Mouse (Mus musculus) heart, embryonic 10.5 days (tissue): ENCODE data around the gene Cyp1a1. TPM values are rescaled to one million over a fixed set of nuclear protein-coding genes. Genes with fewer than 3 reads are reported as not detected.

Experiments used
- DNase-seq: peaks from one replicate; pipeline ENCODE4 v3.0.0-alpha.2; 2017; ENCODE audit warnings: low spot score
- H3K27ac ChIP-seq: fragments of 300-500 bp; sonication (generic); 2 replicates; pipeline ENCODE4 v1.5.1; 2016; ENCODE audit warnings: mild to moderate bottlenecking
- H3K27me3 ChIP-seq: fragments of 300-500 bp; sonication (generic); 2 replicates; pipeline ENCODE4 v1.6.1; 2016; ENCODE audit warnings: mild to moderate bottlenecking; ENCODE audit not compliant: poor library complexity, insufficient read depth, severe bottlenecking
- H3K36me3 ChIP-seq: fragments of 300-500 bp; sonication (generic); 2 replicates; pipeline ENCODE4 v1.6.1; 2016; ENCODE audit warnings: mild to moderate bottlenecking, moderate library complexity
- H3K4me1 ChIP-seq: fragments of 300-500 bp; sonication (generic); 2 replicates; pipeline ENCODE4 v1.6.1; 2016; ENCODE audit warnings: mild to moderate bottlenecking
- H3K4me3 ChIP-seq: fragments of 300-500 bp; sonication (generic); 2 replicates; pipeline ENCODE4 v1.5.1; 2016; ENCODE audit warnings: mild to moderate bottlenecking, moderate library complexity
- H3K9me3 ChIP-seq: fragments of 300-500 bp; sonication (generic); 2 replicates; pipeline ENCODE4 v1.6.1; 2016; ENCODE audit warnings: mild to moderate bottlenecking, moderate library complexity
- WGBS: fragments of 180-500 bp; shearing (Covaris S2); methylation state at CpG from one replicate; pipeline ENCODE4 v1.1.7; 2016; 5-methylcytosine and 5-hydroxymethylcytosine counted together
- polyA plus RNA-seq: library from polyadenylated mRNA; unstranded; fragments of >200 nt; fragmentation: Nextera tagmentation; extraction: Ambion mirVana; gene quantifications from 2 replicates; pipeline ENCODE4 v1.2.1, GENCODE M21; 2016

Cyp1a1 gene
- polyA plus RNA-seq, 1 experiment from 2014 or later, result not detected

GRCm38 (mm10) chr9:57647286-57648108 lies 40.2 kb upstream of the Cyp1a1 start:
- H3K4me1 ChIP-seq, result peaks cover 41% of the 10 kb centered on the region
- no peaks in the 10 kb centered on the region for H3K27me3 ChIP-seq
- no peak overlapping the region for H3K27ac ChIP-seq
- no peak for DNase-seq
- H3K36me3 ChIP-seq, result no peaks in the 10 kb centered on the region
- H3K4me3 ChIP-seq, result no peak overlapping the region
- 58% methylated on average over 4 of the region's 4 CpGs for WGBS
- no peaks in the 10 kb centered on the region for H3K9me3 ChIP-seq

DNA sequence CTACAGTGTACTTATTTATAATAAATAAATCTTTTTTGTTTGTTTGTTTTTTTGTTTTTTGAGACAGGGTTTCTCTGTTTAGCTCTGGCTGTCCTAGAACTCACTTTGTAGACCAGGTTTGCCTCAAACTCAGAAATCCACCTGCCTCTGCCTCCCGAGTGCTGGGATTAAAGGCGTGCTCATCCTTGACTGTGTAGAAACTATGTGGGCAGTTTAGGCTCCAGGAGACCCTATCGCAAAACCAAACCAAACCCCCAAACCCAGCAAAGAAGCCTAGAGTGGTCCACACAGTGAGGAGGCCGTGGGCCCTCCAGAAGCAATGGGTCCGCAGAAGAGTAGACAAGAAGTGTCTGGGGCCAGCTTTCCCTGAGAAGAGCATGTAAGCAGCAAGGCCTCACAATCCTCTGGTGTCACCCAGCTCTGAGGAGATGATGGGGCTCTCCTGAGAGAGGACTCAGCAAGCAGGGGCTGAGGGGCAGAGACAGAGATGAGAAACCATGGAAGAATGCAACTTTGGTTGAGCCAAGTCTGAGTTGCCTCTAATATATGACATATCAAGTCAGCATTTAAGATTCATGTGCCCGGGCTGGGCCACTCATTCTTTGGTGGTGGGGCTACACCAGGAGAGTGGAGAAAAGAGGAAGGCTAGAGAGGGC lies 37.5 kb upstream of the Cyp1a1 start:
- H3K9me3 ChIP-seq, result no peaks in the 10 kb centered on the region
- 89% methylated on average over 6 of the region's 6 CpGs for WGBS
- H3K27me3 ChIP-seq, result peaks cover 25% of the 10 kb centered on the region
- H3K36me3 ChIP-seq, result no peaks in the 10 kb centered on the region
- DNase-seq, result no peak
- H3K4me1 ChIP-seq, result peaks cover 29% of the 10 kb centered on the region
- H3K27ac ChIP-seq, result no peak overlapping the region
- H3K4me3 ChIP-seq, result no peak overlapping the region

DNA sequence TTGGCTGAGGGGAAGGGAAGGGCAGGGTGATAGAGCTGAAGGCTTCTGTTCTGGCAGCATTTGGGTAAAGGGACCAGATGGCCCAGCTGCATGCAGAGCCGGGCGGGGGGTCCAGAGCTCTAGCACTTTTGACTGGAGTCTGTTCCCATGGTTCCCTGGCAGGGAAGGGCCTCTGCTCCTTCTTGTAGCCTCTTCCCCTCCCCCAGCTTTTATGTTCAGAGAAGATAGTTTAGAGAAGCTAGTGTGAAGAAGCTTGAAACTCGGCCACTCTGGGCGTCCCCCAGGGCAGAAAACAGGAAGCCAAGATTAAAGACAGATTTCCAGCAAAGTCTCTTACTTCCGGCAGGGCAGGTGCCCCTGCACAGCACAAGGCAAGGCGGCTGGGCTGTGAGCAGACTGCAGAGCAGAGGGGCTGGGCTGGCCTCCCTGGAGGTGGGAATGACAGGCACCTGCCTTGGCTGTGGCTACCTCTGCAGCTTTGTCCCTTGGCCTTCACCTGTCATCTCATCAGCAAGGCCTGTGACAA lies 36.9 kb upstream of the Cyp1a1 start:
- Histone ChIP-seq H3K4me1 (peaks cover 24% of the 10 kb centered on the region), H3K27me3 (peaks cover 25% of the 10 kb centered on the region), H3K36me3 (no peaks in the 10 kb centered on the region), H3K9me3 (no peaks in the 10 kb centered on the region), H3K4me3 (no peak overlapping the region), H3K27ac (no peak overlapping the region)
- 24% methylated on average over 6 of the region's 6 CpGs for WGBS
- no peak for DNase-seq

- no peak for DNase-seq
- no peaks in the 10 kb centered on the region for H3K9me3 ChIP-seq
- no peak overlapping the region for H3K27ac ChIP-seq
- 80% methylated on average over 9 of the region's 9 CpGs for WGBS
- H3K27me3 ChIP-seq, result peaks cover 25% of the 10 kb centered on the region
- H3K4me3 ChIP-seq, result no peak overlapping the region
- peaks cover 26% of the 10 kb centered on the region for H3K4me1 ChIP-seq
- H3K36me3 ChIP-seq, result no peaks in the 10 kb centered on the region
These were observed 35.4 kb upstream of the Cyp1a1 start for GRCm38 (mm10) chr9:57652351-57652750.

GRCm38 (mm10) chr9:57652855-57653254 lies 34.9 kb upstream of the Cyp1a1 start:
- 63% methylated on average over 3 of the region's 3 CpGs for WGBS
- H3K27ac ChIP-seq, result no peak overlapping the region
- no peaks in the 10 kb centered on the region for H3K36me3 ChIP-seq
- H3K27me3 ChIP-seq, result peaks cover 25% of the 10 kb centered on the region
- no peak for DNase-seq
- no peak overlapping the region for H3K4me3 ChIP-seq
- H3K9me3 ChIP-seq, result no peaks in the 10 kb centered on the region
- H3K4me1 ChIP-seq, result peaks cover 26% of the 10 kb centered on the region

- Histone ChIP-seq H3K27ac (no peak within 1 kb of the TSS), H3K4me1 (peaks cover 26% of the 10 kb centered on the region), H3K9me3 (no peaks in the 10 kb centered on the region), H3K4me3 (no peak within 1 kb of the TSS), H3K27me3 (peaks cover 25% of the 10 kb centered on the region), H3K36me3 (no peaks in the 10 kb centered on the region)
- 33% methylated on average over 5 of the region's 5 CpGs for WGBS
- DNase-seq, result no peak
These were observed 34.4 kb upstream of the Cyp1a1 start, which contains the start of gene Csk for GRCm38 (mm10) chr9:57653283-57653682. Gene Csk (minus strand): TSS chr9:57653631.

DNA sequence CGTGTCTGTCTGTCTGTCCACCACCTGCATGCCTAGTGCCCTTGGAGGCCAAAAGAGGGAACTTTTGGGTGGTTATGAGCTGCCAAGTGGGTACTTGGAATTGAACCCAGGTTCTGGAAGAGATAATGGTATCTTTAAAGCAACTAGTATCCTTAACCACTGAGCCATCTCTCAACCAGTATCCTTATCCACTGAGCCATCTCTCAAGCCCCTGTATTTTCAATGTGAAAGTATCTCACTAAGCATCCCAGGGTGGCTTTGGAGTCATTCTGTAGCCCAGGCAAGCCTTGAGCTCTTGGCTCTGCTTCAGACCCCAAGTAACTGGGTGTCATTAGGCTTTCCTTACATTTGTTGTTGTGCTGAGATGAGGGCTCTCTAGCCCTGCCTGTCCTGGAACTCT lies 32.8 kb upstream of the Cyp1a1 start:
- no peaks in the 10 kb centered on the region for H3K9me3 ChIP-seq
- no peak overlapping the region for H3K4me3 ChIP-seq
- WGBS, result 93% methylated on average over 1 of the region's 1 CpGs
- peaks cover 26% of the 10 kb centered on the region for H3K4me1 ChIP-seq
- DNase-seq, result no peak
- no peaks in the 10 kb centered on the region for H3K36me3 ChIP-seq
- peaks cover 25% of the 10 kb centered on the region for H3K27me3 ChIP-seq
- H3K27ac ChIP-seq, result no peak overlapping the region

- peaks cover 26% of the 10 kb centered on the region for H3K4me1 ChIP-seq
- H3K36me3 ChIP-seq, result no peaks in the 10 kb centered on the region
- peak overlapping the region; percentile 77 for H3K27ac ChIP-seq
- H3K4me3 ChIP-seq, result peak overlapping the region; percentile 42; the same call in 1 of the 2 replicates
- H3K27me3 ChIP-seq, result peaks cover 25% of the 10 kb centered on the region
- WGBS, result 3% methylated on average over 11 of the region's 11 CpGs
- DNase-seq, result peak; percentile 96
- H3K9me3 ChIP-seq, result no peaks in the 10 kb centered on the region
These were observed 32.0 kb upstream of the Cyp1a1 start for GRCm38 (mm10) chr9:57655749-57656148.

GRCm38 (mm10) chr9:57656631-57657350 lies 30.9 kb upstream of the Cyp1a1 start:
- Histone ChIP-seq H3K9me3 (no peaks in the 10 kb centered on the region), H3K4me3 (no peak overlapping the region), H3K27ac (no peak overlapping the region), H3K27me3 (peaks cover 25% of the 10 kb centered on the region), H3K4me1 (peaks cover 20% of the 10 kb centered on the region), H3K36me3 (no peaks in the 10 kb centered on the region)
- WGBS, result 82% methylated on average over 19 of the region's 19 CpGs
- DNase-seq, result no peak

DNA sequence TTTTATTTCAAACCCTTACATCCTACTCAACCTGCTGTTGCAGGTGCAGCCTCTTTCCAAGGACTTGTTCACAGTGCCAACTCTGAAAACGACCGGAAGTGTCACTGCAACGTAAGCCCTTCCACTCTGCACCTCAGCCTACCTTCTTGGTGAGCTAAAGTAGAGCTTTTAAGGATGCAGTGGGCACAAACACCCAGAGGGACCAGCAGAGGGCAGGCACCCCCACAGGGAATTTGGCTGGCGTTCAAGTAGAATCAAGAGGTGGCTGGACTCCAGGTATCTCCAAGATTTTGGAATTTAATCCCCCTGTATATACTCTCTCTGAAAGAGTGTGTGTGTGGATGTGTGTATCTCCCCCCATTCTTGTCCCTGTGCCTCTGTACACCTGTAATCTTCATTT lies 29.9 kb upstream of the Cyp1a1 start:
- no peak overlapping the region for H3K27ac ChIP-seq
- peaks cover 18% of the 10 kb centered on the region for H3K4me1 ChIP-seq
- 48% methylated on average over 4 of the region's 4 CpGs for WGBS
- DNase-seq, result no peak
- no peaks in the 10 kb centered on the region for H3K36me3 ChIP-seq
- no peaks in the 10 kb centered on the region for H3K9me3 ChIP-seq
- peaks cover 22% of the 10 kb centered on the region for H3K27me3 ChIP-seq
- H3K4me3 ChIP-seq, result no peak overlapping the region

DNA sequence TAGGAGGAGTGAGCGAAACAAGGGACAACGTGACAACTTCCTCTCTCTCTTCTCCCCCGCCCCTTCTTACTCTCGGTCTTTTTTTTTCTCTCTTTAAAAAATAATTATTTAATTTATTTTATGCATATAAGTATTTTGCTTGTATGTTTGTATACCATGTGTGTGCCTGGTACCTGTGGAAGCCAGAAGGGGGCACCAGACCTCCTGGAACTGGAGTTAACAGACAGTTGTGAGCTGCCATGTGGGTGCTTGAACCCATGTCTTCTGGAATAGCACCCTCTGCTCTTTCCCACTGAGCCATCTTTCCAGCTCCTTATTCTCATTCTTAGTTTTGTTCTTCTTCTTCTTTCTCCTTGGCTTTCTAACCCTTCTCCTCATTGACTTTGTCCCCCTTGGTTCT lies 28.8 kb upstream of the Cyp1a1 start:
- peaks cover 13% of the 10 kb centered on the region for H3K4me1 ChIP-seq
- no peaks in the 10 kb centered on the region for H3K36me3 ChIP-seq
- no peak overlapping the region for H3K4me3 ChIP-seq
- no peak for DNase-seq
- H3K27me3 ChIP-seq, result peaks cover 11% of the 10 kb centered on the region
- no peaks in the 10 kb centered on the region for H3K9me3 ChIP-seq
- 82% methylated on average over 4 of the region's 4 CpGs for WGBS
- no peak overlapping the region for H3K27ac ChIP-seq

GRCm38 (mm10) chr9:57659774-57660173 lies 28.0 kb upstream of the Cyp1a1 start:
- WGBS, result 10% methylated on average over 4 of the region's 4 CpGs
- no peak overlapping the region for H3K4me3 ChIP-seq
- H3K27me3 ChIP-seq, result peaks cover 3% of the 10 kb centered on the region
- peaks cover 7% of the 10 kb centered on the region for H3K4me1 ChIP-seq
- H3K27ac ChIP-seq, result no peak overlapping the region
- no peaks in the 10 kb centered on the region for H3K36me3 ChIP-seq
- peak; percentile 87 for DNase-seq
- no peaks in the 10 kb centered on the region for H3K9me3 ChIP-seq

DNA sequence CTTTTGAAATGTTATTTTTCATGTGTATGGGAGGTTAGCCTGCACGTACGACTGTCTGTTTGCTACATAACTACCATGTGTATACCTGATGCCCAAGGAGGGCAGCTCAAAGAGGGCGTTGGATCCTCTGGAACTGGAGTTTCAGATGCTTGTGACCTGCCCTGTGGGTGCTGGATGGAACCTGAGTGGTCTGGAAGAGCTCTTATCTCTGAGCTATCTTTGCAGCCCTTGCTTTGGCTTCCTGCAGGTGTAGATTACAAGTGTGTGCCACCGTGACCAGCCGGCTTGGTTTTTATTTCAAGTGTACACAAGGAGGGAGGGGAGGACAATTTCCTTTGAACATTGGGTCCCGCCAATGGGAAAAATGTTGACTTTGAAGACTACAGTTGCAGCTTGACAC lies 27.2 kb upstream of the Cyp1a1 start:
- Histone ChIP-seq H3K4me3 (no peak overlapping the region), H3K27ac (no peak overlapping the region), H3K27me3 (no peaks in the 10 kb centered on the region), H3K4me1 (peaks cover 7% of the 10 kb centered on the region), H3K36me3 (no peaks in the 10 kb centered on the region), H3K9me3 (no peaks in the 10 kb centered on the region)
- 59% methylated on average over 6 of the region's 6 CpGs for WGBS
- DNase-seq, result no peak
